Mouse (Mus musculus): ENCODE data around the gene 1700024G13Rik. TPM values are rescaled to one million over a fixed set of nuclear protein-coding genes. Genes with fewer than 3 reads are reported as not detected.

1700024G13Rik gene
- not detected for polyA plus RNA-seq (2017; shearing (Covaris generic))

GRCm38 (mm10) chr14:32388196-32388595, at the start of gene 1700024G13Rik:
Gene 1700024G13Rik, minus strand, starts transcription at chr14:32388391.

Other genes with a start within 250 kb of the 1700024G13Rik start
- gene Msmb, start 246.4 kb downstream of the 1700024G13Rik start, polyA plus RNA-seq (2017; shearing (Covaris generic)): not detected
- 122 TPM for gene Ncoa4, start 228.5 kb downstream of the 1700024G13Rik start, polyA plus RNA-seq (2017; shearing (Covaris generic))
- gene Timm23, start 186.5 kb downstream of the 1700024G13Rik start, polyA plus RNA-seq (2017; shearing (Covaris generic)): 127 TPM
- gene Parg, start 186.4 kb downstream of the 1700024G13Rik start, polyA plus RNA-seq (2017; shearing (Covaris generic)): 48.6 TPM
- 0.09 TPM for gene Ogdhl, start 66.4 kb downstream of the 1700024G13Rik start, polyA plus RNA-seq (2017; shearing (Covaris generic))
- not detected for gene Slc18a3, start 76.5 kb upstream of the 1700024G13Rik start, polyA plus RNA-seq (2017; shearing (Covaris generic))
- not detected for gene Chat, start 77.6 kb upstream of the 1700024G13Rik start, polyA plus RNA-seq (2017; shearing (Covaris generic))
- 39.5 TPM for gene Ercc6, start 125.1 kb upstream of the 1700024G13Rik start, polyA plus RNA-seq (2017; shearing (Covaris generic))
- not detected for gene Prrxl1, start 211.0 kb upstream of the 1700024G13Rik start, polyA plus RNA-seq (2017; shearing (Covaris generic))